Mouse (Mus musculus) MEL (cell line): ENCODE results near the gene Srp9. TPM values are rescaled to one million over a fixed set of nuclear protein-coding genes. Genes with fewer than 3 reads are reported as not detected.

Source experiments
- DNase-seq: peaks from one replicate; pipeline ENCODE4 v3.0.0; 2011; ENCODE audit warnings: low read depth, low spot score
- H3K27ac ChIP-seq: 2 replicates; pipeline ENCODE4 v1.5.1; 2012; ENCODE audit warnings: low read depth, mild to moderate bottlenecking, control low read depth, low read length, moderate library complexity; ENCODE audit not compliant: control insufficient read depth
- H3K27me3 ChIP-seq, 2 experiments: fragments of 150-350 bp in 1 of 2; sonication (generic) in 1 of 2; 2 replicates each; pipeline ENCODE4 v1.6.1; 2012; ENCODE audit warnings: low read length in 2 of 2, mild to moderate bottlenecking in 2 of 2, improper control_type of control experiment in 1 of 2, moderate library complexity in 1 of 2; ENCODE audit not compliant: insufficient read depth in 2 of 2, control insufficient read depth in 1 of 2
- H3K36me3 ChIP-seq, 2 experiments: 2 replicates each; pipeline ENCODE4 v1.6.1; 2012 to 2014; ENCODE audit warnings: low read length in 2 of 2, improper control_type of control experiment in 1 of 2, inconsistent platforms in 1 of 2, mild to moderate bottlenecking in 1 of 2; ENCODE audit not compliant: insufficient read depth in 2 of 2, control insufficient read depth in 1 of 2
- H3K4me1 ChIP-seq, 2 experiments: fragments of 150-350 bp in 1 of 2; sonication (generic) in 1 of 2; 2 replicates each; pipeline ENCODE4 v1.6.1; 2012; ENCODE audit warnings: low read length in 2 of 2, improper control_type of control experiment in 1 of 2, mild to moderate bottlenecking in 1 of 2; ENCODE audit not compliant: insufficient read depth in 2 of 2, control insufficient read depth in 1 of 2
- H3K4me3 ChIP-seq, 2 experiments: fragments of 150-350 bp in 1 of 2; sonication (generic) in 1 of 2; 2 replicates each; pipeline ENCODE4 v1.5.1; 2012; ENCODE audit warnings: low read depth in 2 of 2, low read length in 2 of 2, mild to moderate bottlenecking in 2 of 2, moderate library complexity in 2 of 2, control low read depth in 1 of 2, improper control_type of control experiment in 1 of 2; ENCODE audit not compliant: control insufficient read depth in 1 of 2, insufficient read depth in 1 of 2
- H3K79me2 ChIP-seq: 2 replicates; pipeline ENCODE4 v1.6.1; 2012; ENCODE audit warnings: mild to moderate bottlenecking, low read length, moderate library complexity; ENCODE audit not compliant: control insufficient read depth, poor library complexity, insufficient read depth
- H3K9ac ChIP-seq: 2 replicates; pipeline ENCODE4 v1.6.1; 2012; ENCODE audit warnings: low read depth, mild to moderate bottlenecking, control low read depth, low read length, moderate library complexity; ENCODE audit not compliant: control insufficient read depth, poor library complexity, severe bottlenecking
- H3K9me3 ChIP-seq: fragments of 150-350 bp; sonication (generic); replicated peaks from 2 replicates; pipeline ENCODE4 v1.6.1; 2012; ENCODE audit warnings: mild to moderate bottlenecking, low read length, improper control_type of control experiment, moderate library complexity; ENCODE audit not compliant: insufficient read depth
- CHD1 ChIP-seq: IDR thresholded peaks from 2 replicates; pipeline ENCODE4 v1.6.1; 2012; ENCODE audit warnings: low read depth, mild to moderate bottlenecking, inconsistent platforms, low read length, improper control_type of control experiment
- ETS1 ChIP-seq: IDR thresholded peaks from 2 replicates; pipeline ENCODE4 v1.6.1; 2012; ENCODE audit warnings: low read depth, mild to moderate bottlenecking, inconsistent platforms, low read length, improper control_type of control experiment, moderate library complexity
- KAT2A ChIP-seq: conservative IDR thresholded peaks from 2 replicates; pipeline ENCODE4 v1.6.1; 2012; ENCODE audit warnings: low read depth, low read length, improper control_type of control experiment, inconsistent platforms
- MAFK ChIP-seq: IDR thresholded peaks from 2 replicates; pipeline ENCODE4 v1.6.1; 2011; ENCODE audit warnings: low read depth, mild to moderate bottlenecking, low read length, improper control_type of control experiment, borderline replicate concordance
- MAX ChIP-seq: IDR thresholded peaks from 2 replicates; pipeline ENCODE4 v1.6.1; 2011; ENCODE audit warnings: low read length, improper control_type of control experiment
- MAZ ChIP-seq: IDR thresholded peaks from 2 replicates; pipeline ENCODE4 v1.6.1; 2012; ENCODE audit warnings: low read depth, mild to moderate bottlenecking, inconsistent platforms, low read length, improper control_type of control experiment
- MYC ChIP-seq: IDR thresholded peaks from 2 replicates; pipeline ENCODE4 v1.6.1; 2011; ENCODE audit warnings: low read depth, mild to moderate bottlenecking, low read length, improper control_type of control experiment, moderate library complexity
- NELFE ChIP-seq: IDR thresholded peaks from 2 replicates; pipeline ENCODE4 v1.6.1; 2011; ENCODE audit warnings: low read depth, low read length, improper control_type of control experiment
- NRF1 ChIP-seq: IDR thresholded peaks from 2 replicates; pipeline ENCODE4 v1.6.1; 2014; ENCODE audit warnings: low read depth, mild to moderate bottlenecking, inconsistent platforms, low read length, improper control_type of control experiment, moderate library complexity; ENCODE audit not compliant: poor library complexity, insufficient read depth, severe bottlenecking
- POLR2A ChIP-seq, 2 experiments: IDR thresholded peaks; 2 replicates each; pipeline ENCODE4 v1.6.1; 2011 to 2012; ENCODE audit warnings: low read length in 2 of 2, mild to moderate bottlenecking in 2 of 2, control low read depth in 1 of 2, improper control_type of control experiment in 1 of 2, low read depth in 1 of 2, moderate library complexity in 1 of 2; ENCODE audit not compliant: control insufficient read depth in 1 of 2, insufficient read depth in 1 of 2, poor library complexity in 1 of 2
- POLR2AphosphoS2 ChIP-seq: IDR thresholded peaks from 2 replicates; pipeline ENCODE4 v1.6.1; 2011; ENCODE audit warnings: low read length, improper control_type of control experiment
- POLR2AphosphoS5 ChIP-seq: IDR thresholded peaks from 2 replicates; pipeline ENCODE4 v1.6.1; 2012; ENCODE audit warnings: low read depth, borderline replicate concordance, mild to moderate bottlenecking, inconsistent platforms, low read length, moderate library complexity, mixed read lengths
- RCOR1 ChIP-seq: IDR thresholded peaks from 2 replicates; pipeline ENCODE4 v1.6.1; 2012; ENCODE audit warnings: low read depth, mild to moderate bottlenecking, inconsistent platforms, low read length, improper control_type of control experiment
- SMC3 ChIP-seq: IDR thresholded peaks from 2 replicates; pipeline ENCODE4 v1.6.1; 2011; ENCODE audit warnings: low read depth, low read length, improper control_type of control experiment
- UBTF ChIP-seq: IDR thresholded peaks from 2 replicates; pipeline ENCODE4 v1.6.1; 2012; ENCODE audit warnings: low read depth, mild to moderate bottlenecking, inconsistent platforms, low read length, improper control_type of control experiment, moderate library complexity, borderline replicate concordance; ENCODE audit not compliant: insufficient read depth
- USF2 ChIP-seq, 2 experiments: IDR thresholded peaks; 2 replicates each; pipeline ENCODE4 v1.6.1; 2011 to 2012; ENCODE audit warnings: improper control_type of control experiment in 2 of 2, low read length in 2 of 2, borderline replicate concordance in 1 of 2, inconsistent platforms in 1 of 2, low read depth in 1 of 2, mild to moderate bottlenecking in 1 of 2; ENCODE audit not compliant: insufficient read depth in 1 of 2
- ZKSCAN1 ChIP-seq: IDR thresholded peaks from 2 replicates; pipeline ENCODE4 v1.6.1; 2012; ENCODE audit warnings: low read depth, mild to moderate bottlenecking, inconsistent platforms, low read length, improper control_type of control experiment, moderate library complexity
- ZMIZ1 ChIP-seq: IDR thresholded peaks from 2 replicates; pipeline ENCODE4 v1.6.1; 2012; ENCODE audit warnings: low read depth, mild to moderate bottlenecking, inconsistent platforms, low read length, improper control_type of control experiment, moderate library complexity
- polyA plus RNA-seq, 2 experiments: library from polyadenylated mRNA; stranded (reverse) in 1 of 2; unstranded in 1 of 2; fragments of >175 nt in 1 of 2; fragments of >200 nt in 1 of 2; gene quantifications; 2 replicates each; pipeline versions ENCODE4 v1.2.1 to v1.2.4; 2012; ENCODE audit warnings: low replicate concordance in 2 of 2, low read depth in 1 of 2; ENCODE audit not compliant: insufficient read length in 2 of 2, insufficient read depth in 1 of 2, missing spikeins in 1 of 2
- total RNA-seq: library from RNA; depleted of rRNA; stranded (reverse); fragments of 300-350 nt; gene quantifications from 2 replicates; pipeline ENCODE4 v1.2.3, GENCODE M21; 2012; rRNA removed

The Srp9 gene
- total and polyA plus RNA-seq, 3 experiments, result 49.7 to 61.8 TPM; not detected in 1

- Histone ChIP-seq H3K27me3 (no peaks in the 10 kb centered on the region), H3K9ac (no peak overlapping the region), H3K27ac (no peak overlapping the region), H3K4me1 (peaks cover 3% of the 10 kb centered on the region in 2 experiments; a peak in 1 of 4 replicates), H3K9me3 (no peaks in the 10 kb centered on the region), H3K36me3 (peaks cover 0 to 2% of the 10 kb centered on the region in 2 experiments; a peak in 1 of 4 replicates), H3K4me3 (no peak overlapping the region), H3K79me2 (no peaks in the 10 kb centered on the region)
- no peak for TF ChIP-seq UBTF
- no peak for TF ChIP-seq POLR2AphosphoS5
- no peak for TF ChIP-seq CHD1
- no peak for TF ChIP-seq KAT2A
- no peak for TF ChIP-seq NELFE
- TF ChIP-seq ETS1, result no peak
- TF ChIP-seq ZMIZ1, result no peak
- TF ChIP-seq MAX, result no peak
- TF ChIP-seq SMC3, result no peak
- TF ChIP-seq ZKSCAN1, result no peak
- TF ChIP-seq NRF1, result no peak
- TF ChIP-seq RCOR1, result no peak
- TF ChIP-seq POLR2AphosphoS2, result no peak
- TF ChIP-seq MAFK, result no peak
- no peak for TF ChIP-seq MAZ
- no peak for TF ChIP-seq USF2 (IDR thresholded peaks at IDR 0.05; ENCODE audit: borderline replicate concordance in 1 of 2, insufficient read depth in 1 of 2, low read depth in 1 of 2, low read length in 2 of 2)
- TF ChIP-seq POLR2A (IDR thresholded peaks at IDR 0.05; ENCODE audit: control insufficient read depth in 1 of 2, insufficient read depth in 1 of 2, low read depth in 1 of 2, low read length in 2 of 2, poor library complexity in 1 of 2), result no peak
- TF ChIP-seq MYC, result no peak
- no peak for DNase-seq
These were observed 57.1 kb downstream of the Srp9 start for GRCm38 (mm10) chr1:182181456-182182305.

Other genes with a start within 250 kb of the Srp9 start
- 0.69 and 1.4 TPM in 2 replicates for gene Enah, start 104.7 kb upstream of the Srp9 start, total RNA-seq
- under 1 TPM in 1 of 2 experiments, not detected in 1; 0.45 TPM for gene Enah, start 104.7 kb upstream of the Srp9 start, polyA plus RNA-seq
- gene Vmn1r1, start 39.7 kb downstream of the Srp9 start, total RNA-seq, result not detected in 2 replicates
- under 1 TPM in 1 of 2 experiments, not detected in 1; 0.07 TPM for gene Vmn1r1, start 39.7 kb downstream of the Srp9 start, polyA plus RNA-seq
- 40.3 and 46.3 TPM in 2 replicates for gene Degs1, start 158.1 kb downstream of the Srp9 start, total RNA-seq
- gene Degs1, start 158.1 kb downstream of the Srp9 start, polyA plus RNA-seq, result 10 to 100 TPM in 1 of 2 experiments, not detected in 1; 54.3 TPM
- gene Fbxo28, start 216.9 kb downstream of the Srp9 start, total RNA-seq, result 13.3 and 16.3 TPM in 2 replicates
- 10 to 100 TPM; 17.2 to 72.5 TPM for gene Fbxo28, start 216.9 kb downstream of the Srp9 start, polyA plus RNA-seq